Mouse (Mus musculus): ENCODE measurements at regions not wholly inside any gene's neighbourhood (a gene's known extent, or its start where the extent isn't known, plus 50 kb on each side); places are given as distances from the start of the nearest gene placed in this dataset.

GRCm38 (mm10) chr9:120721451-120722123, 150.3 kb downstream of the Rpl14 start:
- in situ Hi-C loops (cut with MboI, MseI): no loop called here

GRCm38 (mm10) chr9:120723026-120723425, 151.8 kb downstream of the Rpl14 start:
- in situ Hi-C loops (cut with MboI, MseI): no loop called here

GRCm38 (mm10) chr9:120731952-120732622, 160.8 kb downstream of the Rpl14 start:
- in situ Hi-C loops (cut with MboI, MseI): no loop called here

GRCm38 (mm10) chr9:120732650-120733293, 161.5 kb downstream of the Rpl14 start:
- in situ Hi-C loops (cut with MboI, MseI): no loop called here

- in situ Hi-C loops (cut with MboI, MseI): no loop called here
Measured at GRCm38 (mm10) chr9:120733681-120734465, 162.6 kb downstream of the Rpl14 start.

GRCm38 (mm10) chr9:120735217-120735616, 164.0 kb downstream of the Rpl14 start:
- in situ Hi-C loops (cut with MboI, MseI): no loop called here

- in situ Hi-C loops (cut with MboI, MseI): no loop called here
Measured at GRCm38 (mm10) chr9:120737956-120738355, 166.7 kb downstream of the Rpl14 start.

GRCm38 (mm10) chr9:120739199-120739952, 168.1 kb downstream of the Rpl14 start:
- in situ Hi-C loops (cut with MboI, MseI): no loop called here

GRCm38 (mm10) chr9:120739953-120740524, 168.8 kb downstream of the Rpl14 start:
- in situ Hi-C loops (cut with MboI, MseI): no loop called here

- in situ Hi-C loops (cut with MboI, MseI): no loop called here
Measured at GRCm38 (mm10) chr9:120741521-120741920, 170.3 kb downstream of the Rpl14 start.

GRCm38 (mm10) chr9:120743455-120743854, 172.2 kb downstream of the Rpl14 start:
- in situ Hi-C loops (cut with MboI, MseI): no loop called here

- in situ Hi-C loops (cut with MboI, MseI): no loop called here
Measured at GRCm38 (mm10) chr9:120745674-120746073, 174.4 kb downstream of the Rpl14 start.

GRCm38 (mm10) chr9:120750820-120751219, 178.2 kb upstream of the Ctnnb1 start:
- in situ Hi-C loops (cut with MboI, MseI): no loop called here

GRCm38 (mm10) chr9:120751686-120752484, 177.1 kb upstream of the Ctnnb1 start:
- in situ Hi-C loops (cut with MboI, MseI): no loop called here

GRCm38 (mm10) chr9:120754151-120754550, 174.9 kb upstream of the Ctnnb1 start:
- in situ Hi-C loops (cut with MboI, MseI): no loop called here

- in situ Hi-C loops (cut with MboI, MseI): no loop called here
Measured at GRCm38 (mm10) chr9:120755486-120755885, 173.5 kb upstream of the Ctnnb1 start.

- in situ Hi-C loops (cut with MboI, MseI): no loop called here
Measured at GRCm38 (mm10) chr9:120758003-120758402, 171.0 kb upstream of the Ctnnb1 start.

GRCm38 (mm10) chr9:120758632-120759031, 170.4 kb upstream of the Ctnnb1 start:
- in situ Hi-C loops (cut with MboI, MseI): no loop called here

GRCm38 (mm10) chr9:120759771-120760170, 169.2 kb upstream of the Ctnnb1 start:
- in situ Hi-C loops (cut with MboI, MseI): no loop called here

GRCm38 (mm10) chr9:120763802-120764201, 165.2 kb upstream of the Ctnnb1 start:
- in situ Hi-C loops (cut with MboI, MseI): no loop called here
